Mouse (Mus musculus) hindbrain, embryonic 14.5 days (tissue): ENCODE measurements at regions not wholly inside any gene's neighbourhood (a gene's known extent, or its start where the extent isn't known, plus 50 kb on each side); places are given as distances from the start of the nearest gene placed in this dataset.
A peak's percentile ranks its signal among the peaks of the same experiment; 100 is the strongest.

Experiments used
- ATAC-seq: fragments of 200-750 bp; cut with Nextera tagmentation; 2 replicates; pipeline ENCODE4 v1.8.0; 2017; ENCODE audit warnings: moderate number of reproducible peaks, mild to moderate bottlenecking, moderate TSS enrichment, moderate library complexity; ENCODE audit not compliant: low FRiP score
- DNase-seq: peaks from one replicate; pipeline ENCODE4 v3.0.0-alpha.2; 2015; ENCODE audit warnings: low spot score
- H3K27ac ChIP-seq: fragments of 300-500 bp; sonication (generic); 2 replicates; pipeline ENCODE4 v1.5.1; 2014; ENCODE audit warnings: mild to moderate bottlenecking, moderate library complexity
- H3K27me3 ChIP-seq: fragments of 300-500 bp; sonication (generic); 2 replicates; pipeline ENCODE4 v1.6.1; 2014; ENCODE audit warnings: mild to moderate bottlenecking, low read length, mixed read lengths; ENCODE audit not compliant: control insufficient read depth, insufficient read depth
- H3K36me3 ChIP-seq: fragments of 300-500 bp; sonication (generic); replicated peaks from 2 replicates; pipeline ENCODE4 v1.6.1; 2014; ENCODE audit not compliant: control insufficient read depth, insufficient read depth
- H3K4me1 ChIP-seq: fragments of 300-500 bp; sonication (generic); replicated peaks from 2 replicates; pipeline ENCODE4 v1.6.1; 2014; ENCODE audit warnings: antibody characterized with exemption, low read length, mixed read lengths; ENCODE audit not compliant: control insufficient read depth, insufficient read depth
- H3K4me2 ChIP-seq: fragments of 300-500 bp; sonication (generic); replicated peaks from 2 replicates; pipeline ENCODE4 v1.6.1; 2014; ENCODE audit warnings: mild to moderate bottlenecking, moderate library complexity
- H3K4me3 ChIP-seq: fragments of 300-500 bp; sonication (generic); replicated peaks from 2 replicates; pipeline ENCODE4 v1.5.1; 2014; ENCODE audit warnings: mild to moderate bottlenecking, low read length
- H3K9ac ChIP-seq: fragments of 300-500 bp; sonication (generic); 2 replicates; pipeline ENCODE4 v1.6.1; 2014
- H3K9me3 ChIP-seq: fragments of 300-500 bp; sonication (generic); 2 replicates; pipeline ENCODE4 v1.6.1; 2016; ENCODE audit warnings: low read length; ENCODE audit not compliant: control insufficient read depth
- WGBS: fragments of 180-500 bp; shearing (Covaris S2); extraction: QIAGEN DNeasy Blood & Tissue Kit; methylation state at CpG from one replicate; pipeline ENCODE4 v1.1.7; 2014; 5-methylcytosine and 5-hydroxymethylcytosine counted together

GRCm38 (mm10) chr4:124542696-124543095, 67.9 kb downstream of the 3100002H09Rik start:
- Histone ChIP-seq H3K4me1 (no peaks in the 10 kb centered on the region), H3K4me2 (no peak overlapping the region), H3K9ac (no peak overlapping the region), H3K9me3 (no peaks in the 10 kb centered on the region), H3K27me3 (no peaks in the 10 kb centered on the region; the same call in 1 of the 2 replicates), H3K4me3 (no peak overlapping the region), H3K36me3 (no peaks in the 10 kb centered on the region), H3K27ac (no peak overlapping the region)
- WGBS: 54% methylated on average over 5 of the region's 5 CpGs
- ATAC-seq (no peak), DNase-seq (no peak)

GRCm38 (mm10) chr4:124538471-124538870, 72.1 kb downstream of the 3100002H09Rik start:
- Histone ChIP-seq H3K4me1 (no peaks in the 10 kb centered on the region), H3K4me2 (no peak overlapping the region), H3K36me3 (no peaks in the 10 kb centered on the region), H3K9me3 (no peaks in the 10 kb centered on the region), H3K4me3 (no peak overlapping the region), H3K9ac (no peak overlapping the region), H3K27ac (no peak overlapping the region), H3K27me3 (no peaks in the 10 kb centered on the region; the same call in 1 of the 2 replicates)
- DNase-seq (no peak), ATAC-seq (no peak)
- 77% methylated on average over 5 of the region's 5 CpGs for WGBS

GRCm38 (mm10) chr4:124537681-124538080, 72.9 kb downstream of the 3100002H09Rik start:
- 54% methylated on average over 5 of the region's 5 CpGs for WGBS
- H3K9ac ChIP-seq: no peak overlapping the region
- H3K36me3 ChIP-seq: no peaks in the 10 kb centered on the region
- H3K27ac ChIP-seq: no peak overlapping the region
- H3K4me1 ChIP-seq: no peaks in the 10 kb centered on the region
- no peak overlapping the region for H3K4me3 ChIP-seq
- no peaks in the 10 kb centered on the region; the same call in 1 of the 2 replicates for H3K27me3 ChIP-seq
- ATAC-seq (0 out of 2 replicates have a peak, but pooled peaks have one; percentile 17), DNase-seq (no peak)
- H3K9me3 ChIP-seq: no peaks in the 10 kb centered on the region
- H3K4me2 ChIP-seq: no peak overlapping the region

- H3K27me3 ChIP-seq: no peaks in the 10 kb centered on the region; the same call in 1 of the 2 replicates
- WGBS: 68% methylated on average over 6 of the region's 6 CpGs
- ATAC-seq: no peak
Measured at GRCm38 (mm10) chr4:124533614-124534013, 77.0 kb downstream of the 3100002H09Rik start.

GRCm38 (mm10) chr4:124530596-124530995, 80.0 kb downstream of the 3100002H09Rik start:
- Histone ChIP-seq H3K9ac (no peak overlapping the region), H3K9me3 (no peaks in the 10 kb centered on the region), H3K4me3 (no peak overlapping the region), H3K4me1 (peaks cover 7% of the 10 kb centered on the region; the same call in 1 of the 2 replicates), H3K36me3 (no peaks in the 10 kb centered on the region), H3K27ac (no peak overlapping the region), H3K27me3 (no peaks in the 10 kb centered on the region), H3K4me2 (no peak overlapping the region)
- ATAC-seq (no peak), DNase-seq (no peak)
- 50% methylated on average over 9 of the region's 9 CpGs for WGBS

More at GRCm38 (mm10) chr4:124533614-124534013, 77.0 kb downstream of the 3100002H09Rik start:
- Histone ChIP-seq H3K36me3 (no peaks in the 10 kb centered on the region), H3K27ac (no peak overlapping the region), H3K4me2 (no peak overlapping the region), H3K9me3 (no peaks in the 10 kb centered on the region), H3K9ac (no peak overlapping the region), H3K4me3 (no peak overlapping the region), H3K4me1 (no peaks in the 10 kb centered on the region; the same call in 1 of the 2 replicates)
- no peak for DNase-seq

GRCm38 (mm10) chr4:124526822-124527221, 83.8 kb downstream of the 3100002H09Rik start:
- Histone ChIP-seq H3K4me2 (no peak overlapping the region), H3K9me3 (no peaks in the 10 kb centered on the region), H3K27ac (no peak overlapping the region), H3K9ac (no peak overlapping the region), H3K36me3 (no peaks in the 10 kb centered on the region), H3K4me3 (no peak overlapping the region), H3K27me3 (no peaks in the 10 kb centered on the region), H3K4me1 (peaks cover 7% of the 10 kb centered on the region; the same call in 1 of the 2 replicates)
- WGBS: 20% methylated on average over 10 of the region's 10 CpGs
- ATAC-seq (no peak), DNase-seq (no peak)

GRCm38 (mm10) chr4:124526362-124526761, 84.2 kb downstream of the 3100002H09Rik start:
- Histone ChIP-seq H3K4me2 (no peak overlapping the region), H3K27ac (no peak overlapping the region), H3K4me1 (peaks cover 7% of the 10 kb centered on the region; the same call in 1 of the 2 replicates), H3K4me3 (no peak overlapping the region), H3K27me3 (no peaks in the 10 kb centered on the region), H3K9me3 (no peaks in the 10 kb centered on the region), H3K9ac (no peak overlapping the region), H3K36me3 (no peaks in the 10 kb centered on the region)
- 47% methylated on average over 9 of the region's 9 CpGs for WGBS
- no peak for DNase-seq
- ATAC-seq: no peak

- Histone ChIP-seq H3K4me1 (no peaks in the 10 kb centered on the region), H3K9ac (no peak overlapping the region), H3K4me2 (no peak overlapping the region), H3K27ac (no peak overlapping the region), H3K27me3 (no peaks in the 10 kb centered on the region), H3K9me3 (no peaks in the 10 kb centered on the region), H3K36me3 (no peaks in the 10 kb centered on the region), H3K4me3 (no peak overlapping the region)
- ATAC-seq: no peak
- WGBS: 59% methylated on average over 9 of the region's 9 CpGs
- DNase-seq: no peak
Measured at GRCm38 (mm10) chr4:124520309-124520708, 90.3 kb downstream of the 3100002H09Rik start.

GRCm38 (mm10) chr4:124511761-124512160, 98.8 kb downstream of the 3100002H09Rik start:
- Histone ChIP-seq H3K27me3 (0 out of 2 replicates have a peak, but pooled peaks cover 3% of the 10 kb centered on the region), H3K9ac (no peak overlapping the region), H3K36me3 (no peaks in the 10 kb centered on the region), H3K9me3 (no peaks in the 10 kb centered on the region), H3K4me3 (no peak overlapping the region), H3K4me1 (no peaks in the 10 kb centered on the region), H3K27ac (no peak overlapping the region), H3K4me2 (no peak overlapping the region)
- ATAC-seq (no peak), DNase-seq (no peak)
- WGBS: 78% methylated on average over 16 of the region's 16 CpGs

GRCm38 (mm10) chr4:124510816-124511215, 99.8 kb downstream of the 3100002H09Rik start:
- H3K9ac ChIP-seq: no peak overlapping the region
- H3K4me2 ChIP-seq: no peak overlapping the region
- ATAC-seq (no peak), DNase-seq (no peak)
- H3K4me1 ChIP-seq: peaks cover 5% of the 10 kb centered on the region; the same call in 1 of the 2 replicates
- no peaks in the 10 kb centered on the region for H3K36me3 ChIP-seq
- 0 out of 2 replicates have a peak, but pooled peaks cover 3% of the 10 kb centered on the region for H3K27me3 ChIP-seq
- no peak overlapping the region for H3K4me3 ChIP-seq
- WGBS: 81% methylated on average over 3 of the region's 3 CpGs
- H3K27ac ChIP-seq: no peak overlapping the region
- no peaks in the 10 kb centered on the region for H3K9me3 ChIP-seq
